Mouse (Mus musculus) lung, embryonic 16.5 days (tissue): ENCODE results near the gene Oaz3. TPM values are rescaled to one million over a fixed set of nuclear protein-coding genes. Genes with fewer than 3 reads are reported as not detected.

Experiments
- ATAC-seq: fragments of 200-750 bp; cut with Nextera tagmentation; 2 replicates; pipeline ENCODE4 v1.8.0; 2017; ENCODE audit warnings: low read depth, mild to moderate bottlenecking, moderate library complexity
- H3K27ac ChIP-seq: fragments of 300-500 bp; sonication (generic); 2 replicates; pipeline ENCODE4 v1.5.1; 2014; ENCODE audit warnings: mild to moderate bottlenecking, control low read depth, low read length
- H3K27me3 ChIP-seq: fragments of 300-500 bp; sonication (generic); 2 replicates; pipeline ENCODE4 v1.6.1; 2014; ENCODE audit warnings: low read depth, low read length, mixed read lengths; ENCODE audit not compliant: control insufficient read depth, insufficient read depth
- H3K36me3 ChIP-seq: fragments of 300-500 bp; sonication (generic); 2 replicates; pipeline ENCODE4 v1.6.1; 2014; ENCODE audit warnings: low read length; ENCODE audit not compliant: control insufficient read depth, insufficient read depth
- H3K4me1 ChIP-seq: fragments of 300-500 bp; sonication (generic); replicated peaks from 2 replicates; pipeline ENCODE4 v1.6.1; 2014; ENCODE audit warnings: low read length, mixed read lengths; ENCODE audit not compliant: control insufficient read depth, insufficient read depth
- H3K4me2 ChIP-seq: fragments of 300-500 bp; sonication (generic); 2 replicates; pipeline ENCODE4 v1.6.1; 2014; ENCODE audit warnings: low read depth, low read length, control low read depth
- H3K4me3 ChIP-seq: fragments of 300-500 bp; sonication (generic); 2 replicates; pipeline ENCODE4 v1.5.1; 2014; ENCODE audit warnings: mild to moderate bottlenecking, low read length, control low read depth
- H3K9ac ChIP-seq: fragments of 300-500 bp; sonication (generic); 2 replicates; pipeline ENCODE4 v1.6.1; 2014; ENCODE audit warnings: low read length, control low read depth
- H3K9me3 ChIP-seq: fragments of 300-500 bp; sonication (generic); 2 replicates; pipeline ENCODE4 v1.6.1; 2016; ENCODE audit warnings: low read length; ENCODE audit not compliant: control insufficient read depth
- WGBS: fragments of 180-500 bp; shearing (Covaris S2); extraction: QIAGEN DNeasy Blood & Tissue Kit; methylation state at CpG from one replicate; pipeline ENCODE4 v1.1.7; 2014; 5-methylcytosine and 5-hydroxymethylcytosine counted together
- polyA plus RNA-seq: library from polyadenylated mRNA; unstranded; fragments of >200 nt; fragmentation: Nextera tagmentation; extraction: Ambion mirVana; gene quantifications from 2 replicates; pipeline ENCODE4 v1.2.1, GENCODE M21; 2015

The Oaz3 gene
- polyA plus RNA-seq, 1 experiment from 2014 or later: 0.31 TPM

DNA sequence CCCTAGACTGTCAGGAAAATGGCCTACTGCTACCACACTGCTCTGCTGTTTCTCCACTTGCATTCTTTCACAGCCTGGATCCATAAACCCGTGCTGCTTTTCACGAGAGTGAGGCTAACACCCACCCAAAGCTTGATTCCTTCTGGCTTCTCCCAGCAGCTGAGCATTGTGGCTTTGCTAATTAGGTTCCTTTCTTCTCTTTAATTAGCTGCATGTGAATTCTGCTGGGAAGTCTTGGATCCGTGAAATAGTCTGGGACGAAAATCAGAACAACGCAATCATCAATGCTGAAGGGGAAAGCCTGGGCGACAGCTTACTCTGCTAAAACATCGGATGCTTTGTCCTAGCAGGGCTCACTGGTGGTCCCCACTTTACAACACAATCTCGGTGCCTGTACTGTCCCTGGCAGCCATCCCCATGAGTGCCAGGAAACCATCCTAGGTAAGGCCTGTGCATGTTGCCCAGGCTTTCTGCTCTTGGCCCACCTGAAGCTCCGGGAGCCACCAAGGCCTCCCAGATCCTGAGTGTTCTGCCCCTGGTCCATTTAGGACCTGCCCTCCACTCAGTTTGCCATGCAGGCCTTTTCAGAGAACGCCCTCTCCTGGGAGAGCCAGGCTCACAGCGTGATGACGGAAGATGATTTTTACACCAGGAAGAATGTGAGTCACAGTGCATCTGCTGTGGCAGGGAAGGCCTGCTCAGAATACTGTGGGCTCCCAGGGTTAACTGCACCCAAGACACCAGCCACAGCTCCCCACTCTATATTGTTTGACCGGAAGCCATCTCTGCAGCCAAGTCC, 22.1 kb upstream of the Oaz3 start:
- H3K4me1 ChIP-seq: no peaks in the 10 kb centered on the region; the same call in 1 of the 2 replicates
- no peak overlapping the region for H3K4me2 ChIP-seq
- no peak overlapping the region for H3K9ac ChIP-seq
- no peaks in the 10 kb centered on the region for H3K36me3 ChIP-seq
- 77% methylated on average over 13 of the region's 13 CpGs for WGBS
- no peaks in the 10 kb centered on the region for H3K27me3 ChIP-seq
- no peak for ATAC-seq
- H3K9me3 ChIP-seq: no peaks in the 10 kb centered on the region
- H3K4me3 ChIP-seq: no peak overlapping the region
- H3K27ac ChIP-seq: no peak overlapping the region

DNA sequence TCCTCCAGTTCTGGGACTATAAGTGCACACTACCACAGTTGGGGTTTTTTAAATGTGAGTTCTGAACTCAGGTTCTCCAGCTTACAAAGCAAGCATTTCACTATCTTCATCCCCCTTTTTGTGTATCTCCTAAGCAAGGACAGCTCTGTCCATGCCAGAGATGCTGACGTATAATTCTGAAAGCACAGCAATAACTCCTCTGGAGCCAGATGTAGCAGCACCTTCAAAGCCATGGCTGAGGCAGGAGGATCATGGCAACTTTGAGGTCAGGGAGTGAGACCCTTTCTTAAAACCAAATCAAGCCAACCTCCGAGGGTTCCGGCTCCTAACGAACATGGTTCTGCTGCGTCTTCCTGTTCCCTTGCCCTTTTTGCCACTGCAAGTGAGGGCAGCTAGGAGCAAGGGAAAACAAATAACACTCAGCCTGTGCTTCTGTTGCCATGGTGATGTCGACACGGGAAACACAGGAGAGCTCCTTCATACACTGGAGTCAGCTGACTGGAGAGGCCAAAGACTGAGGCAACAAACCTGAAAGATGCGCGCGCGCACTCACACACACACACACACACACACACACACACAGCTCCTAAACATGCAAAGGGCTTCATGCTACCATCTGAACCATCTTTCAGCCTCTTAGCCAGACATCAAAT, 20.3 kb upstream of the Oaz3 start:
- Histone ChIP-seq H3K4me2 (no peak overlapping the region), H3K4me1 (no peaks in the 10 kb centered on the region; the same call in 1 of the 2 replicates), H3K9me3 (no peaks in the 10 kb centered on the region; the same call in 1 of the 2 replicates), H3K9ac (no peak overlapping the region), H3K27me3 (no peaks in the 10 kb centered on the region), H3K4me3 (no peak overlapping the region), H3K27ac (no peak overlapping the region), H3K36me3 (no peaks in the 10 kb centered on the region)
- 49% methylated on average over 11 of the region's 11 CpGs for WGBS
- ATAC-seq: 0 out of 2 replicates have a peak, but pooled peaks have one; percentile 41

DNA sequence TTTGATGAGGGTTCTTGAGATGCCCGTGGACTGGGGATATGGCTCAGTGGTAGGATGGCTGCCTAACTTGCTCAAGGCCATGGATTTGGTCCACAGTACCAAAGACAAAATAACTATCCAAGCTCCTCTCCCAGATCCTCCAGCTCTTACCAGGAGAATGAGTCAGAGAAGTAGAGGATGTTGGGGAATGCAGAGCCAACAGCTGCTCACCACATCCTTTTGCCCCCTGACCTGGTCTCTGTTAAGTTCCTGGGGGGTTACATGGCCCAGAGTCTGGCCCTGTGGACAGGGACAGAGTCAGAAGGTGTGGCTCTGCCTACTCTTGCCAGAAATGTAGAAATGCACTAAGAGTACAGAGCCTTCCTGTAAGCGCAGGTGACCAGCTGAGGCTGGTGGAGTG, 16.1 kb upstream of the Oaz3 start:
- no peak for ATAC-seq
- WGBS: 82% methylated on average over 2 of the region's 2 CpGs
- H3K27ac ChIP-seq: no peak overlapping the region
- H3K36me3 ChIP-seq: no peaks in the 10 kb centered on the region
- peaks cover 2% of the 10 kb centered on the region; the same call in 1 of the 2 replicates for H3K4me1 ChIP-seq
- H3K9ac ChIP-seq: no peak overlapping the region
- no peaks in the 10 kb centered on the region for H3K27me3 ChIP-seq
- peaks cover 3% of the 10 kb centered on the region; the same call in 1 of the 2 replicates for H3K9me3 ChIP-seq
- H3K4me3 ChIP-seq: no peak overlapping the region
- no peak overlapping the region for H3K4me2 ChIP-seq

DNA sequence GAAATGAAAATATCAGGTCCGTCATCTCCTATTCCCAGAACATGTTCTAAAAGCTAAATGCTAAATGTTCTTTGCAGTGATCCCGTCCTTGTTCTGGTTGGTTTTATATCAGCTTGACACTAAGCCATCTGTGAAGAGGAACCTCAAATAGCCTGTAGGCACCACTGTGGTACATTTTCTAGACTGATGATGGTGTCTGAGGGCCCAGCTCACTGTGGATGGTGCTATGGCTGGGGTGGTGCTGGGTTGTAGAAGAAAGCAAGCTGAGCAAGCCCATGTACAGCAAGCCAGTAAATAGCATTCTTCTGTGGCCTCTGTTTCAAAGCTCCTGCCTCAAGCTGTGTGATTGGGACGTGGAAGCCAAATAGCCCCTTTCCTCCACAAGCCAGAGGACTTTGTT, 13.3 kb upstream of the Oaz3 start:
- ATAC-seq: no peak

DNA sequence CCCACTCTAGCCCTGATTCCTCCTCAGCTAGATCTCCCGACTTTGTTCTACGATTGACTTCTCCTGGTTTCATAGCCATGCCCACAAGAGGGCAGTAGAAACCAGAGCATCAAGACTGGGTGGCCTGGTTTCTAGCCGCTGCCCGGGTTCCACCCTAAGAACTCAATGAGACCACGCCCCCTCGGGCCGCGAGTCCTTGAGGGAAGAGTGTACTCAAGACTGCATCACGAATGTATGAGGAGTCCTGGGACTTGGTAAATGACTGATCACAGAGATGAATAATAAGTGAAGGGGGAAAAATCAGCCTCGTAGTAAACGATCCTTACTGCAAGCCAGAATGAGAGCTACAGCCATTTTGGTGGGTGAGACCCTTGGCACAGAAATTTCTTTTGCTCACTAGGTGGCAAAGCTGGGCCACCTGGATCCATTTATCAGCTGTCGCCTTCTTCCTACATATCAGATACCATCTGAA, 12.8 kb upstream of the Oaz3 start:
- ATAC-seq: peak; percentile 91
- no peak overlapping the region; the same call in 1 of the 2 replicates for H3K9ac ChIP-seq
- peak overlapping the region; percentile 53 for H3K4me2 ChIP-seq
- H3K4me1 ChIP-seq: 0 out of 2 replicates have a peak, but pooled peaks cover 2% of the 10 kb centered on the region
- under 1% methylated on average over 12 of the region's 12 CpGs for WGBS
- no peaks in the 10 kb centered on the region for H3K27me3 ChIP-seq
- peaks cover 3% of the 10 kb centered on the region; the same call in 1 of the 2 replicates for H3K9me3 ChIP-seq
- H3K27ac ChIP-seq: no peak overlapping the region
- H3K36me3 ChIP-seq: no peaks in the 10 kb centered on the region
- peak overlapping the region; percentile 38 for H3K4me3 ChIP-seq

More for the DNA sequence above, 13.3 kb upstream of the Oaz3 start:
- H3K27me3 ChIP-seq: no peaks in the 10 kb centered on the region
- 70% methylated on average over 3 of the region's 3 CpGs for WGBS
- peaks cover 3% of the 10 kb centered on the region; the same call in 1 of the 2 replicates for H3K9me3 ChIP-seq
- 0 out of 2 replicates have a peak, but pooled peaks cover 2% of the 10 kb centered on the region for H3K4me1 ChIP-seq
- no peaks in the 10 kb centered on the region for H3K36me3 ChIP-seq
- H3K9ac ChIP-seq: no peak overlapping the region
- H3K4me2 ChIP-seq: peak overlapping the region; percentile 53; the same call in 1 of the 2 replicates
- H3K27ac ChIP-seq: no peak overlapping the region
- no peak overlapping the region for H3K4me3 ChIP-seq

DNA sequence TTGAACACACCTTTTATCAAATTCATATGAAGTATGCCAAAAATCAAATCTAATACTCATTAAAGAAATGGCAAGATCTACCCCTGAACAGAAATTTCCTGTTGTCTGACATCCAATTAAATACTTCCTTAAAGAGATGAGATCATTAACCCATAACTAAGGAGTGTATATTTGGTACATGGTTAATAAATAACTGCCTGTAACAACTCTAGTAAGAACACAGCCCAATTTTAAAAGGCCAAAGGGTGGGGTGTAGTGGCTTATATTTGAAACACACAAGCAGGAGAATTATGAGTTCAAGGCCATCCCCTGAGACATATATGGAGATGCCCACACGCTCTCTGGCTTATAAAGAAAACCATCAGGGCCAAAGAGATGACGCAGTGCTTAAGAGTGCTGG, 5.7 kb upstream of the Oaz3 start:
- Histone ChIP-seq H3K27me3 (no peaks in the 10 kb centered on the region), H3K9ac (no peak overlapping the region), H3K4me2 (no peak overlapping the region), H3K36me3 (peaks cover 43% of the 10 kb centered on the region), H3K27ac (no peak overlapping the region), H3K9me3 (no peaks in the 10 kb centered on the region), H3K4me3 (no peak overlapping the region), H3K4me1 (peaks cover 1% of the 10 kb centered on the region; the same call in 1 of the 2 replicates)
- WGBS: 93% methylated on average over 2 of the region's 2 CpGs
- ATAC-seq: no peak

DNA sequence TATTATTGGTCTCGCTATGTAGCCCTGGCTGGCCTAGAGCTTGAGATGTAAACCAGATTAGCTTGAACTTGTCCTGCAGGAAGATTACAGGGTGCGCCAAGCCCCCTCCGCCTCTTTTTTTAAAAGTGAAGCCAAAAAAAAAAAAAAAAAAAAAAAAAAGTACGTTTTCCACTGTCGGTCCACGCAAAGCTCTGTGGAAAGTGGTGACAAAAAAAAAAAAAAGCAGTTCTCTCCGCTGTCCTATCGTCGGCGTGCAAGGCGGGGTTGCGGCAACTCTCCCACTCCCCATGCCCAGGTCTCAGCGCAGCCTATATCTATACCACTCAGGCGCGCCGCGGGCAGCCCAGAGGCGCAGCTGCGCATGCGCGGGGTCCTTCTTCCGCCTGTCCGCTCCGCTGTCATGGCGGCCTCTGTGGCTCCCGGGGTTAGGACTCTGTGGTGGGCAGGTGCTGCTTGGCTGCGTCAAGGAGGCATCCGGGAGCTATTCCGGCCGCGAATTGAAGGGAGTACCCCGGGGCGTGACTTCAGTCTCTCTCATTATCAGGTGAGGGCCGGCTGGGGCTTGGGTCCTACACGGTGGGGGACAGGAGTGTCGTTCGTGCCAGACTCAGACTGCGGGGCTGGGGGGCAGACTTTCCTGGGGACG, 641 bp downstream of the Oaz3 start, which contains the start of gene Mrpl9:
Gene Mrpl9, plus strand, starts transcription at position 368 of the 646 bp plus-strand sequence.
- H3K9ac ChIP-seq: peak within 1 kb of the TSS; percentile 96
- WGBS: 0% methylated on average over 38 of the region's 39 CpGs
- peak within 1 kb of the TSS; percentile 69 for H3K27ac ChIP-seq
- peaks cover 29% of the 10 kb centered on the region for H3K36me3 ChIP-seq
- peaks cover 6% of the 10 kb centered on the region for H3K4me1 ChIP-seq
- ATAC-seq: peak; percentile 99
- H3K4me2 ChIP-seq: peak within 1 kb of the TSS; percentile 85
- H3K9me3 ChIP-seq: no peaks in the 10 kb centered on the region
- H3K27me3 ChIP-seq: no peaks in the 10 kb centered on the region
- peak within 1 kb of the TSS; percentile 98 for H3K4me3 ChIP-seq

DNA sequence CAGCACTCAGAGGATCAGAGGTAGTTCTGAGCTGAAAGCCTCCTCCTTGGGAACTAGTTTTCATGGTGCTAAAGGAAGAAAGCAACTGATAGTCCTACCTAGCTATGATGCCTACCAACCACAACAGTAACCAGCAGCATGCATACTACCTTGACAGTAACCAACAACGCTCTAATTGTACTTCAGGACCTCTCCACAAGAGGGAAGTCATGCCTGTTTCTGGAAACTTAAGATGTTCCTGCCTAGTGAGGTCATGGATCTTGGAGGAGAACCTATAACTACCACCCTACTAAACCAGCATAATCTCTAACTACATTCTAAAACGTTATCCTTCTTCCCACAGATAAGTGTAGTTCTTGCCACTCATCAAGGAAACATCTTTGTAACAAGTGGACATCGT, 2.5 kb downstream of the Oaz3 start:
- 36% methylated on average over 3 of the region's 3 CpGs for WGBS

DNA sequence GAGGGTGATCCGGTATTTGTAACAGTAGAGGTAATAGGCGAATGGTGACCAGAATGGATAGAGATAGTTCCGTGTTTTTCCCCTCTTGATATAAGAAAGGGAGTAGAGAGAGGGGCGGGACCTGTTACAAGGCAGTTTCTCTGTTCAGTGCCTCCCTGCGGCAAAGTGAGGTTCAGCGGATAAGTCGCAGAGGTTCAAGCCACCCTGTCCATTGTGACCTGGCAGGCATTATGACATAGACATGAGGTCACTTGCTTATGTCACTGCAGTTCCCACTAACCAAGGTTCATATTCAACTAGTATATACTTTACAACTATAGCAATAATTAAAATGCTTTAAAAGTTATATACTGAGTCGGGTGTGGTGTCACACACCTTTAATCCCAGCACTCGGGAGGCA, 7.3 kb downstream of the Oaz3 start:
- ATAC-seq: no peak
- Histone ChIP-seq H3K36me3 (no peaks in the 10 kb centered on the region), H3K9me3 (no peaks in the 10 kb centered on the region), H3K27me3 (no peaks in the 10 kb centered on the region), H3K9ac (no peak overlapping the region), H3K4me3 (no peak overlapping the region), H3K4me1 (no peaks in the 10 kb centered on the region), H3K4me2 (no peak overlapping the region), H3K27ac (no peak overlapping the region)
- 81% methylated on average over 9 of the region's 9 CpGs for WGBS

More for the DNA sequence above, 2.5 kb downstream of the Oaz3 start:
- no peak for ATAC-seq
- peaks cover 6% of the 10 kb centered on the region for H3K4me1 ChIP-seq
- peaks cover 12% of the 10 kb centered on the region for H3K36me3 ChIP-seq
- H3K9ac ChIP-seq: no peak overlapping the region
- no peak overlapping the region for H3K4me3 ChIP-seq
- H3K27ac ChIP-seq: no peak overlapping the region
- no peaks in the 10 kb centered on the region for H3K27me3 ChIP-seq
- no peak overlapping the region for H3K4me2 ChIP-seq
- H3K9me3 ChIP-seq: no peaks in the 10 kb centered on the region
